Mouse (Mus musculus): ENCODE data around the gene Vmn1r32. TPM values are rescaled to one million over a fixed set of nuclear protein-coding genes. Genes with fewer than 3 reads are reported as not detected.

The Vmn1r32 gene
- polyA plus RNA-seq (2012; rRNA removed; ENCODE audit: low replicate concordance): not detected in 2 replicates

GRCm38 (mm10) chr6:66559996-66560395 is at the start of gene Vmn1r32:
Gene Vmn1r32, minus strand, starts transcription at chr6:66560096.

GRCm38 (mm10) chr6:66535028-66535862 is 24.7 kb downstream of the Vmn1r32 start, which contains the start of gene Mad2l1:
Gene Mad2l1, plus strand, starts transcription at chr6:66535390.

Other genes with a start within 250 kb of the Vmn1r32 start
- gene Mad2l1, start 24.7 kb downstream of the Vmn1r32 start, polyA plus RNA-seq (2012; rRNA removed; ENCODE audit: low replicate concordance): 1.7 and 2.1 TPM in 2 replicates
- not detected in 2 replicates for gene Vmn1r33, start 58.2 kb upstream of the Vmn1r32 start, polyA plus RNA-seq (2012; rRNA removed; ENCODE audit: low replicate concordance)
- gene Vmn1r34, start 83.8 kb upstream of the Vmn1r32 start, polyA plus RNA-seq (2012; rRNA removed; ENCODE audit: low replicate concordance): not detected in 2 replicates
- not detected in 2 replicates for gene Vmn1r35, start 125.8 kb upstream of the Vmn1r32 start, polyA plus RNA-seq (2012; rRNA removed; ENCODE audit: low replicate concordance)
- gene Vmn1r36, start 159.1 kb upstream of the Vmn1r32 start, polyA plus RNA-seq (2012; rRNA removed; ENCODE audit: low replicate concordance): not detected in 2 replicates
- gene Vmn1r37, start 169.3 kb upstream of the Vmn1r32 start, polyA plus RNA-seq (2012; rRNA removed; ENCODE audit: low replicate concordance): not detected in 2 replicates
- gene Vmn1r38, start 222.5 kb upstream of the Vmn1r32 start, polyA plus RNA-seq (2012; rRNA removed; ENCODE audit: low replicate concordance): not detected in 2 replicates